Mouse (Mus musculus) small intestine, adult 2 months (tissue): Measurements from ENCODE around the gene Dnajb14.

ENCODE experiments used
- CTCF ChIP-seq: fragments of 200-500 bp; IDR thresholded peaks from 2 replicates; pipeline ENCODE4 v1.5.1; 2012; ENCODE audit warnings: low read depth, mild to moderate bottlenecking, control low read depth, inconsistent platforms, low read length, moderate library complexity, mixed read lengths; ENCODE audit not compliant: insufficient replicate concordance, insufficient read length; ENCODE audit errors: extremely low read depth
- POLR2A ChIP-seq: fragments of 200-500 bp; IDR thresholded peaks from 2 replicates; pipeline ENCODE4 v1.6.1; 2012; ENCODE audit warnings: low read depth, mild to moderate bottlenecking, control low read depth, inconsistent platforms, low read length, moderate library complexity

DNA sequence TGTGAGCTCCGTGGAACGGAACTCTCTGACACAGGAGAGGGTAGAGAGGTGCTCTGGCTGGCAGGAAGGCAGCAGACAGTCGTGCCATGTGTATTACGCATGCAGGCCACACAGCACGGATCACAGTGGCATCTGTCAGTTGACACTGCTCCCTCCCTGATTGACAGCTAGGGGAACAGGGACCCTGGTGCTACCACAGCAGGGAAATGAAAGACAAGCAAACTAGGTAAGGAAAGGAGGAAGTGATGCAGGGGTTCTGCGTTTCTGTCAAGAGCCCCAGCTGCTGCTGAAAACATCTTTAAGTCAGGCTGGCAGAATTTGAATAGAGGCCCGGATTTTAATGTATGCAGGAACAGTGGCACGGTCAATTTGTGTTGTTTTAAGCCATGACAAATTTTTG is 96.0 kb downstream of the Dnajb14 start:
- TF ChIP-seq CTCF (no peak), POLR2A (no peak)
